Mouse (Mus musculus): Measurements from ENCODE around the gene Ugt1a9.

GRCm38 (mm10) chr1:88179657-88180056, 109.1 kb downstream of the Ugt1a9 start:
- TF ChIP-seq GATA1 (IDR thresholded peaks at IDR 0.05; ENCODE audit: low read length) (no peak), TAL1 (IDR thresholded peaks at IDR 0.05; ENCODE audit: low read length) (no peak)

Data from erythroblast, embryonic 14.5 days (primary cell).